Mouse (Mus musculus) left cerebral cortex, adult 8-10 months (tissue): Measurements from ENCODE around the gene Kcnq4. TPM values are rescaled to one million over a fixed set of nuclear protein-coding genes. Genes with fewer than 3 reads are reported as not detected.
A peak's percentile ranks its signal among the peaks of the same experiment; 100 is the strongest.

Experiments used
- DNase-seq, 2 experiments: peaks; one replicate each; pipeline ENCODE4 v3.0.0; 2022; ENCODE audit warnings: low spot score in 2 of 2
- total RNA-seq, 4 experiments: library from RNA; stranded (reverse); gene quantifications; 2 replicates each; pipeline ENCODE4 v1.2.4; 2022

The Kcnq4 gene
- total RNA-seq, 4 experiments from 2014 or later: 7.5 to 9.1 (median 7.7) TPM

- no peak for DNase-seq
Measured at GRCm38 (mm10) chr4:120725516-120726090, 22.8 kb downstream of the Kcnq4 start.

- no peak for DNase-seq
Measured at GRCm38 (mm10) chr4:120721574-120721973, 26.8 kb downstream of the Kcnq4 start.

GRCm38 (mm10) chr4:120719152-120719551, 29.3 kb downstream of the Kcnq4 start:
- DNase-seq: no peak

GRCm38 (mm10) chr4:120717591-120717990, 30.8 kb downstream of the Kcnq4 start:
- peak in 1 of 2 experiments; percentile 68 for DNase-seq

- DNase-seq: no peak
Measured at GRCm38 (mm10) chr4:120716765-120717164, 31.6 kb downstream of the Kcnq4 start.

- no peak for DNase-seq
Measured at GRCm38 (mm10) chr4:120716141-120716571, 32.3 kb downstream of the Kcnq4 start.

- DNase-seq: peak in 1 of 2 experiments; percentile 49
Measured at GRCm38 (mm10) chr4:120713856-120714497, 34.4 kb downstream of the Kcnq4 start.

GRCm38 (mm10) chr4:120713021-120713420, 35.4 kb downstream of the Kcnq4 start:
- DNase-seq: no peak

GRCm38 (mm10) chr4:120712236-120712635, 36.2 kb downstream of the Kcnq4 start:
- DNase-seq: no peak

GRCm38 (mm10) chr4:120702511-120702910, 45.9 kb downstream of the Kcnq4 start:
- DNase-seq: no peak

GRCm38 (mm10) chr4:120702056-120702455, 46.4 kb downstream of the Kcnq4 start:
- DNase-seq: peak in 1 of 2 experiments; percentile 82

- DNase-seq: no peak
Measured at GRCm38 (mm10) chr4:120701180-120701579, 47.2 kb downstream of the Kcnq4 start.

GRCm38 (mm10) chr4:120697799-120698484, 50.5 kb downstream of the Kcnq4 start:
- DNase-seq: no peak

GRCm38 (mm10) chr4:120697353-120697752, 51.1 kb downstream of the Kcnq4 start:
- no peak for DNase-seq

- DNase-seq: peak in 1 of 2 experiments; percentile 42
Measured at GRCm38 (mm10) chr4:120692717-120693116, 55.7 kb downstream of the Kcnq4 start.

- DNase-seq: no peak
Measured at GRCm38 (mm10) chr4:120689317-120689716, 59.1 kb downstream of the Kcnq4 start.

- no peak for DNase-seq
Measured at GRCm38 (mm10) chr4:120687282-120687681, 61.1 kb downstream of the Kcnq4 start.

GRCm38 (mm10) chr4:120683278-120683997, 65.0 kb downstream of the Kcnq4 start:
- no peak for DNase-seq

- DNase-seq: peak in 1 of 2 experiments; percentile 62
Measured at GRCm38 (mm10) chr4:120682168-120682567, 66.2 kb downstream of the Kcnq4 start.

GRCm38 (mm10) chr4:120680953-120681352, 67.5 kb downstream of the Kcnq4 start:
- DNase-seq: no peak

- DNase-seq: no peak
Measured at GRCm38 (mm10) chr4:120675640-120676039, 72.8 kb downstream of the Kcnq4 start.
